Mouse (Mus musculus) C2C12 (cell line): ENCODE measurements around the gene 9530077C05Rik.

ENCODE experiments used
- CEBPB ChIP-seq: IDR thresholded peaks from one replicate; pipeline ENCODE4 v1.6.1; 2011; ENCODE audit warnings: low read depth, mild to moderate bottlenecking, control low read depth, moderate library complexity
- CTCF ChIP-seq: IDR thresholded peaks from one replicate; pipeline ENCODE4 v1.5.1; 2011; ENCODE audit not compliant: control insufficient read depth, insufficient read depth, insufficient read length
- MAX ChIP-seq: IDR thresholded peaks from one replicate; pipeline ENCODE4 v1.6.1; 2011; ENCODE audit warnings: mild to moderate bottlenecking, control low read depth
- MYOD1 ChIP-seq: IDR thresholded peaks from one replicate; pipeline ENCODE4 v1.6.1; 2011; ENCODE audit warnings: low read depth; ENCODE audit not compliant: control insufficient read depth, insufficient read length
- MYOG ChIP-seq: IDR thresholded peaks from one replicate; pipeline ENCODE4 v1.6.1; 2011; ENCODE audit not compliant: control insufficient read depth, insufficient read length; ENCODE audit errors: extremely low read depth
- USF1 ChIP-seq: IDR thresholded peaks from one replicate; pipeline ENCODE4 v1.6.1; 2011; ENCODE audit warnings: low read depth, mild to moderate bottlenecking, control low read depth, moderate library complexity

DNA sequence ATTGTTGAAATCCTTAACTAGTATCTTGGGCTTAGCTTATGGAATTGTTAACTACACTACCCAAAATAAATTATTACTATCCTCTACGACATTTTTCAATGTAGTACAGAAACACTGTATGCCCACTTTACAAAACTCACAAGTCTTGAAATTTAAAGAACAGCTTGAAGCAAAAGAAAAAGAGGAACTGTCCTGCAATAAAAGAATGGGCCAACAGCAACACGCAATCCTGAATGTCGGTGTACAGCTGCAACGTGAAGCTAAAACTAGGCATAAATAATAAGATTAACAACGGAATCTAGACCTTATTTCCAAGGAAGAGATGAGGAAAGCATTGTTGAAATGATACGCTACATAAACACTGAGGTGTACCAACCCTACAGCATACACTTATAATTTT is 23.4 kb upstream of the 9530077C05Rik start:
- no peak for TF ChIP-seq USF1
- no peak for TF ChIP-seq CTCF
- TF ChIP-seq CEBPB: no peak
- TF ChIP-seq MYOD1: no peak
- TF ChIP-seq MYOG: no peak
- TF ChIP-seq MAX: no peak
